Mouse (Mus musculus) hindbrain, embryonic 10.5 days (tissue): ENCODE measurements around the gene Trip11. TPM values are rescaled to one million over a fixed set of nuclear protein-coding genes. Genes with fewer than 3 reads are reported as not detected.

Experiments
- DNase-seq: peaks from one replicate; pipeline ENCODE4 v3.0.0-alpha.2; 2017; ENCODE audit warnings: low spot score
- H3K27ac ChIP-seq: fragments of 300-500 bp; sonication (generic); 2 replicates; pipeline ENCODE4 v1.5.1; 2016; ENCODE audit warnings: mild to moderate bottlenecking, moderate library complexity
- H3K27me3 ChIP-seq: fragments of 300-500 bp; sonication (generic); 2 replicates; pipeline ENCODE4 v1.6.1; 2016; ENCODE audit warnings: mild to moderate bottlenecking; ENCODE audit not compliant: poor library complexity, insufficient read depth, severe bottlenecking
- H3K36me3 ChIP-seq: fragments of 300-500 bp; sonication (generic); 2 replicates; pipeline ENCODE4 v1.6.1; 2016; ENCODE audit warnings: mild to moderate bottlenecking, moderate library complexity
- H3K4me1 ChIP-seq: fragments of 300-500 bp; sonication (generic); replicated peaks from 2 replicates; pipeline ENCODE4 v1.6.1; 2016; ENCODE audit warnings: mild to moderate bottlenecking
- H3K4me3 ChIP-seq: fragments of 300-500 bp; sonication (generic); 2 replicates; pipeline ENCODE4 v1.5.1; 2016; ENCODE audit warnings: mild to moderate bottlenecking, moderate library complexity
- H3K9me3 ChIP-seq: fragments of 300-500 bp; sonication (generic); 2 replicates; pipeline ENCODE4 v1.6.1; 2016; ENCODE audit warnings: mild to moderate bottlenecking, moderate library complexity
- WGBS: fragments of 180-500 bp; shearing (Covaris S2); methylation state at CpG from one replicate; pipeline ENCODE4 v1.1.7; 2016; 5-methylcytosine and 5-hydroxymethylcytosine counted together
- polyA plus RNA-seq: library from polyadenylated mRNA; unstranded; fragments of >200 nt; fragmentation: Nextera tagmentation; extraction: Ambion mirVana; gene quantifications from 2 replicates; pipeline ENCODE4 v1.2.1, GENCODE M21; 2016

The Trip11 gene
- polyA plus RNA-seq, 1 experiment from 2014 or later: 16.4 TPM

- 71% methylated on average over 2 of the region's 2 CpGs for WGBS
- Histone ChIP-seq H3K9me3 (no peaks in the 10 kb centered on the region), H3K27me3 (no peaks in the 10 kb centered on the region), H3K36me3 (no peaks in the 10 kb centered on the region), H3K4me1 (no peaks in the 10 kb centered on the region), H3K4me3 (no peak overlapping the region), H3K27ac (no peak overlapping the region)
- no peak for DNase-seq
Measured at GRCm38 (mm10) chr12:101810515-101810914, 102.6 kb downstream of the Trip11 start.

GRCm38 (mm10) chr12:101807400-101807799, 105.7 kb downstream of the Trip11 start:
- WGBS: 80% methylated on average over 2 of the region's 2 CpGs
- no peak for DNase-seq
- no peak overlapping the region for H3K4me3 ChIP-seq
- H3K9me3 ChIP-seq: no peaks in the 10 kb centered on the region
- H3K4me1 ChIP-seq: no peaks in the 10 kb centered on the region
- H3K27ac ChIP-seq: no peak overlapping the region
- H3K27me3 ChIP-seq: no peaks in the 10 kb centered on the region
- H3K36me3 ChIP-seq: no peaks in the 10 kb centered on the region

- Histone ChIP-seq H3K4me3 (no peak overlapping the region), H3K27me3 (no peaks in the 10 kb centered on the region), H3K36me3 (no peaks in the 10 kb centered on the region), H3K4me1 (no peaks in the 10 kb centered on the region), H3K27ac (no peak overlapping the region), H3K9me3 (no peaks in the 10 kb centered on the region)
- WGBS: 79% methylated on average over 3 of the region's 3 CpGs
- DNase-seq: no peak
Measured at GRCm38 (mm10) chr12:101802445-101802844, 110.6 kb downstream of the Trip11 start.

DNA sequence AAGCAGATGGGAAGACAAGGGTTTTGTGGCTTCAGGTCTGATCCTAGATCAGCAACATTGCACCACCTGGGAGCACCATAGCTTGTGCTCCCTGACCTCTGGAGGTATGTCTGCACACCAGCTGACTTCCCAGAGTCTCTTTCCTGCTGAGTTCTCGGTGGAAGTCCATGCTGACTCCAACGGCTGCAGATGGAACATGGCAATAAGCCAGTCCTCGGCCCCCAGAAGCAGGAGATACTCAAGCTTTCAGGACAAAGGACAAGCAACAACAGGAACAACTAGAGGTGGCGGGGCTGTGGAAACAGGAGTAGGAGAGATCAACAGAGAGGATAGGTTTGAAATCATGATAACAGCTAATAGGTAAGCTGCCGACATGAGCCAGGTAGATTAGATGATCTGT, 111.3 kb downstream of the Trip11 start:
- Histone ChIP-seq H3K9me3 (no peaks in the 10 kb centered on the region), H3K36me3 (no peaks in the 10 kb centered on the region), H3K27ac (no peak overlapping the region), H3K4me3 (no peak overlapping the region), H3K4me1 (no peaks in the 10 kb centered on the region), H3K27me3 (no peaks in the 10 kb centered on the region)
- 82% methylated on average over 5 of the region's 5 CpGs for WGBS
- DNase-seq: no peak

- Histone ChIP-seq H3K27me3 (no peaks in the 10 kb centered on the region), H3K4me3 (no peak overlapping the region), H3K4me1 (no peaks in the 10 kb centered on the region), H3K36me3 (no peaks in the 10 kb centered on the region), H3K27ac (no peak overlapping the region), H3K9me3 (no peaks in the 10 kb centered on the region)
- DNase-seq: no peak
- WGBS: 85% methylated on average over 3 of the region's 3 CpGs
Measured at GRCm38 (mm10) chr12:101801051-101801450, 112.0 kb downstream of the Trip11 start.

- Histone ChIP-seq H3K27me3 (no peaks in the 10 kb centered on the region), H3K4me1 (no peaks in the 10 kb centered on the region), H3K27ac (no peak overlapping the region), H3K4me3 (no peak overlapping the region), H3K9me3 (no peaks in the 10 kb centered on the region), H3K36me3 (no peaks in the 10 kb centered on the region)
- WGBS: 82% methylated on average over 7 of the region's 7 CpGs
- DNase-seq: no peak
Measured at GRCm38 (mm10) chr12:101798189-101798922, 114.7 kb downstream of the Trip11 start.

DNA sequence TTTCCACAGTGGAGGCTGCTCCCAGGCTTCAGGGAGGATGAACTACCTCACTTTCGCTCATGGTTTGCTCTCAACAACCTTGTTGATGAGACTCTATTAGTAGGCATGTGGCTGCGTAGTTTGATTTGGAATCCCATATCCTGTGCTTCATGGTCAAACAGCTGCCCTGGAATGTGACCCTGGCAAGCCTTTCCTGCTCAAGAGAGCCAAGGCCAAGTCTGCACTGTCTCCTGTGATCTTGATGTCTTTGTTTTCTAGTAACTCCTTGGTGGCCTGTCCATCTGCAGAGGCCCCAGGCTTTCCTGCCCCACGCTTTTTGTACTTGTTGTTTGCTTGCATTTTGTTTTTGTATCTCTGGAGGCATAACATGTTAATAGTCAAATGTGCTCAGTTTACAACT, 118.6 kb downstream of the Trip11 start:
- Histone ChIP-seq H3K27me3 (no peaks in the 10 kb centered on the region), H3K27ac (no peak overlapping the region), H3K4me3 (no peak overlapping the region), H3K9me3 (no peaks in the 10 kb centered on the region), H3K4me1 (no peaks in the 10 kb centered on the region), H3K36me3 (no peaks in the 10 kb centered on the region)
- DNase-seq: no peak
- 77% methylated on average over 3 of the region's 3 CpGs for WGBS

GRCm38 (mm10) chr12:101793221-101793621, 119.8 kb downstream of the Trip11 start:
- Histone ChIP-seq H3K27me3 (no peaks in the 10 kb centered on the region), H3K27ac (no peak overlapping the region), H3K4me3 (no peak overlapping the region), H3K36me3 (no peaks in the 10 kb centered on the region), H3K9me3 (no peaks in the 10 kb centered on the region), H3K4me1 (no peaks in the 10 kb centered on the region)
- DNase-seq: no peak
- WGBS: 64% methylated on average over 5 of the region's 5 CpGs

DNA sequence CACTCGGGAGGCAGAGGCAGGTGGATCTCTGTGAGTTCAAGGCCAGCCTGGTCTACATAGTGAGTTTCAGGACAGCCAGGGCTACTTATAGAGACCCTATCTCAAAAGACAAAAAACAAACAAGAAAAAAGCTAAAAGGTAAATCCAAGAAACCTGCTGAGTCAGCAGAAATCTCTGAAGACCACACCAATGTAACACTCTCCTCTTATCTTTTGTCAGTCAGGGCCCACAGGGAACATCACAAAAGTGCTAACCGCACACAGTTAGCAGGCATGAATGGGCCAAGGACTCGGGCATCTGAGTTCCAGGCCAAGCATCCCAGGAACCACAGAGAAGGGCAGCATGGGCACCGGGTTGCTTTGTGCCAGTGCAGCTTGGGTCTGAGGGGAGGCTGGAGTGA, 120.4 kb downstream of the Trip11 start:
- Histone ChIP-seq H3K27me3 (no peaks in the 10 kb centered on the region), H3K9me3 (no peaks in the 10 kb centered on the region), H3K27ac (no peak overlapping the region), H3K4me1 (no peaks in the 10 kb centered on the region), H3K4me3 (no peak overlapping the region), H3K36me3 (no peaks in the 10 kb centered on the region)
- DNase-seq: no peak
- WGBS: 89% methylated on average over 4 of the region's 4 CpGs

DNA sequence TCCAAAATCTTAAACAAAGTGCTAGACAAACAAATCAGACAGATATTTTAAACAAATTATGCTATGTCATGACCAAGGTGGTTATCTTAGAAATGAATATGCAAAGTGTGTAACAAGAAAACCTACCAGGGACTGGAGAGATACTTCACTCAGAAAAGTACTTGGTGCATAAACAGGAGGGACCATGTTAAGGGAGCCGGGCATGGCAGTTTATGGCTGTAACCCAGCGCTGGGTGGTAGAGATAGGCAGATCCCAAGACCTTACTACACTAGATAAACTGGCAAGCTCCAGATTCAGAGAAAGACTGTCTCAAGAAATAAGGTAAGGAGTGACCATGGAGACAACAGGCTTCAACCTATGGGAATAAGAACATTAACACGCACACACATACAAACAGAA, 123.3 kb downstream of the Trip11 start:
- WGBS: 90% methylated on average over 3 of the region's 3 CpGs
- H3K4me3 ChIP-seq: no peak overlapping the region
- H3K27me3 ChIP-seq: no peaks in the 10 kb centered on the region
- no peaks in the 10 kb centered on the region for H3K9me3 ChIP-seq
- no peak for DNase-seq
- H3K4me1 ChIP-seq: no peaks in the 10 kb centered on the region
- no peaks in the 10 kb centered on the region for H3K36me3 ChIP-seq
- no peak overlapping the region for H3K27ac ChIP-seq

GRCm38 (mm10) chr12:101789250-101789649, 123.8 kb downstream of the Trip11 start:
- no peak overlapping the region for H3K27ac ChIP-seq
- WGBS: 86% methylated on average over 3 of the region's 3 CpGs
- H3K4me3 ChIP-seq: no peak overlapping the region
- H3K9me3 ChIP-seq: 0 out of 2 replicates have a peak, but pooled peaks cover 2% of the 10 kb centered on the region
- H3K4me1 ChIP-seq: no peaks in the 10 kb centered on the region
- no peak for DNase-seq
- H3K27me3 ChIP-seq: no peaks in the 10 kb centered on the region
- H3K36me3 ChIP-seq: no peaks in the 10 kb centered on the region
